Mouse (Mus musculus) lung, adult 2 months (tissue): ENCODE data around the gene Gm20388.

Experiments used
- CTCF ChIP-seq: fragments of 200-500 bp; IDR thresholded peaks from 2 replicates; pipeline ENCODE4 v1.5.1; 2011; ENCODE audit warnings: mild to moderate bottlenecking, low read length, control low read depth; ENCODE audit not compliant: insufficient read depth
- POLR2A ChIP-seq: fragments of 200-500 bp; IDR thresholded peaks from 2 replicates; pipeline ENCODE4 v1.6.1; 2011; ENCODE audit warnings: low read depth, mild to moderate bottlenecking, control low read depth, low read length, borderline replicate concordance; ENCODE audit errors: extremely low read depth

DNA sequence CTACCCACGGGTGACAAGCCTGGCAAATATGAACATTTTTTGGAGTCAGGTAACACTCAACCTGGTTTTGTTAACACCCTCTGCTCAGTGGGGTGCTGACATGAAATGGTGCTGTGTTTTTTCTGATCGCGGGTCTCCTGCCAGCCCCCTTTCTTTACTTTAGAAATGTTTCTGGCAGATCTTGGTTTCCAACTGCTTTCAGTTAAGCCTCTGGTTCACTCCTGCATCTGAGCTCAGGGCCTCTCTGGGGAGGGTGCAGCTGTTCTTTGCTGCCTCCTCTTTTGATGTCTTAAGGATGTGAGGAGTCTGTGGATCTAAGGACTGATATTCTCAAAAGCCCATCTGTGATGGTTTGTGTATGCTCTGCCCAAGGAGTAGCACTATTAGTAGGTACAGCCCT lies 4165.8 kb downstream of the Gm20388 start:
- TF ChIP-seq POLR2A (no peak), CTCF (no peak)
